Mouse (Mus musculus): Measurements from ENCODE around the gene Tuba4a. TPM values are rescaled to one million over a fixed set of nuclear protein-coding genes. Genes with fewer than 3 reads are reported as not detected.

Tuba4a gene
- polyA plus RNA-seq, 1 experiment from 2014 or later, result 18.9 TPM

- Histone ChIP-seq H3K4me1 (ENCODE audit: control insufficient read depth, insufficient read depth, low read length) (no peaks in the 10 kb centered on the region), H3K9ac (replicated peaks; ENCODE audit: low read length) (peak within 1 kb of the TSS; percentile 79), H3K27ac (replicated peaks; ENCODE audit: low read depth, low read length) (peak within 1 kb of the TSS; percentile 64), H3K4me3 (ENCODE audit: low read depth, low read length) (peak within 1 kb of the TSS; percentile 70), H3K9me3 (replicated peaks; ENCODE audit: control insufficient read depth, low read length) (no peaks in the 10 kb centered on the region), H3K27me3 (ENCODE audit: control insufficient read depth, insufficient read depth, low read length) (no peaks in the 10 kb centered on the region), H3K4me2 (ENCODE audit: low read depth, low read length) (peak within 1 kb of the TSS; percentile 93), H3K36me3 (replicated peaks; ENCODE audit: control insufficient read depth, insufficient read depth, low read depth, low read length) (no peaks in the 10 kb centered on the region; the same call in 1 of the 2 replicates)
- peak; percentile 99 for ATAC-seq (replicated peaks; ENCODE audit: insufficient number of reproducible peaks, low FRiP score, low TSS enrichment, low read depth)
- peak; percentile 97 for DNase-seq (ENCODE audit: low spot score)
- WGBS, result under 1% methylated on average over 56 of the region's 56 CpGs
Measured at GRCm38 (mm10) chr1:75191622-75192402, 27.9 kb downstream of the Tuba4a start, which contains the start of the genes Ankzf1 and Atg9a. Gene Ankzf1 (plus strand): TSS chr1:75192151. Gene Atg9a (minus strand): TSS chr1:75192196.

- DNase-seq (ENCODE audit: low spot score), result no peak
- Histone ChIP-seq H3K4me2 (ENCODE audit: low read depth, low read length) (peak overlapping the region; percentile 75), H3K9me3 (replicated peaks; ENCODE audit: control insufficient read depth, low read length) (no peaks in the 10 kb centered on the region), H3K4me1 (ENCODE audit: control insufficient read depth, insufficient read depth, low read length) (no peaks in the 10 kb centered on the region), H3K36me3 (replicated peaks; ENCODE audit: control insufficient read depth, insufficient read depth, low read depth, low read length) (no peaks in the 10 kb centered on the region), H3K9ac (replicated peaks; ENCODE audit: low read length) (peak overlapping the region; percentile 65), H3K27ac (replicated peaks; ENCODE audit: low read depth, low read length) (no peak overlapping the region; the same call in 1 of the 2 replicates), H3K27me3 (ENCODE audit: control insufficient read depth, insufficient read depth, low read length) (no peaks in the 10 kb centered on the region), H3K4me3 (ENCODE audit: low read depth, low read length) (peak overlapping the region; percentile 70)
- WGBS, result 49% methylated on average over 5 of the region's 5 CpGs
- no peak; the same call in 1 of the 2 replicates for ATAC-seq (replicated peaks; ENCODE audit: insufficient number of reproducible peaks, low FRiP score, low TSS enrichment, low read depth)
Measured at GRCm38 (mm10) chr1:75191258-75191621, 28.4 kb downstream of the Tuba4a start.

- H3K36me3 ChIP-seq (replicated peaks; ENCODE audit: control insufficient read depth, insufficient read depth, low read depth, low read length), result no peaks in the 10 kb centered on the region
- H3K27ac ChIP-seq (replicated peaks; ENCODE audit: low read depth, low read length), result no peak overlapping the region
- no peaks in the 10 kb centered on the region for H3K27me3 ChIP-seq (ENCODE audit: control insufficient read depth, insufficient read depth, low read length)
- no peak overlapping the region for H3K9ac ChIP-seq (replicated peaks; ENCODE audit: low read length)
- no peak overlapping the region for H3K4me3 ChIP-seq (ENCODE audit: low read depth, low read length)
- H3K4me1 ChIP-seq (ENCODE audit: control insufficient read depth, insufficient read depth, low read length), result no peaks in the 10 kb centered on the region
- no peaks in the 10 kb centered on the region for H3K9me3 ChIP-seq (replicated peaks; ENCODE audit: control insufficient read depth, low read length)
- WGBS, result 60% methylated on average over 2 of the region's 2 CpGs
- no peak for DNase-seq (ENCODE audit: low spot score)
- ATAC-seq (replicated peaks; ENCODE audit: insufficient number of reproducible peaks, low FRiP score, low TSS enrichment, low read depth), result no peak
- H3K4me2 ChIP-seq (ENCODE audit: low read depth, low read length), result no peak overlapping the region
Measured at GRCm38 (mm10) chr1:75190577-75190976, 29.1 kb downstream of the Tuba4a start.

GRCm38 (mm10) chr1:75187914-75188483, 31.7 kb downstream of the Tuba4a start:
- ATAC-seq (replicated peaks; ENCODE audit: insufficient number of reproducible peaks, low FRiP score, low TSS enrichment, low read depth) (no peak), DNase-seq (ENCODE audit: low spot score) (no peak)
- no peaks in the 10 kb centered on the region; the same call in 1 of the 2 replicates for H3K36me3 ChIP-seq (replicated peaks; ENCODE audit: control insufficient read depth, insufficient read depth, low read depth, low read length)
- no peaks in the 10 kb centered on the region for H3K9me3 ChIP-seq (replicated peaks; ENCODE audit: control insufficient read depth, low read length)
- H3K27me3 ChIP-seq (ENCODE audit: control insufficient read depth, insufficient read depth, low read length), result no peaks in the 10 kb centered on the region
- no peak overlapping the region for H3K4me2 ChIP-seq (ENCODE audit: low read depth, low read length)
- H3K27ac ChIP-seq (replicated peaks; ENCODE audit: low read depth, low read length), result no peak overlapping the region
- no peak overlapping the region for H3K4me3 ChIP-seq (ENCODE audit: low read depth, low read length)
- no peaks in the 10 kb centered on the region for H3K4me1 ChIP-seq (ENCODE audit: control insufficient read depth, insufficient read depth, low read length)
- no peak overlapping the region for H3K9ac ChIP-seq (replicated peaks; ENCODE audit: low read length)
- WGBS, result 88% methylated on average over 2 of the region's 2 CpGs

GRCm38 (mm10) chr1:75187126-75187525, 32.5 kb downstream of the Tuba4a start:
- H3K9me3 ChIP-seq (replicated peaks; ENCODE audit: control insufficient read depth, low read length), result no peaks in the 10 kb centered on the region
- H3K36me3 ChIP-seq (replicated peaks; ENCODE audit: control insufficient read depth, insufficient read depth, low read depth, low read length), result peaks cover 2% of the 10 kb centered on the region; the same call in 1 of the 2 replicates
- H3K9ac ChIP-seq (replicated peaks; ENCODE audit: low read length), result no peak overlapping the region
- ATAC-seq (replicated peaks; ENCODE audit: insufficient number of reproducible peaks, low FRiP score, low TSS enrichment, low read depth) (no peak), DNase-seq (ENCODE audit: low spot score) (no peak)
- no peaks in the 10 kb centered on the region for H3K4me1 ChIP-seq (ENCODE audit: control insufficient read depth, insufficient read depth, low read length)
- H3K4me3 ChIP-seq (ENCODE audit: low read depth, low read length), result no peak overlapping the region
- H3K27me3 ChIP-seq (ENCODE audit: control insufficient read depth, insufficient read depth, low read length), result no peaks in the 10 kb centered on the region
- H3K27ac ChIP-seq (replicated peaks; ENCODE audit: low read depth, low read length), result no peak overlapping the region
- no peak overlapping the region for H3K4me2 ChIP-seq (ENCODE audit: low read depth, low read length)

- H3K4me1 ChIP-seq (ENCODE audit: control insufficient read depth, insufficient read depth, low read length), result no peaks in the 10 kb centered on the region
- no peaks in the 10 kb centered on the region for H3K27me3 ChIP-seq (ENCODE audit: control insufficient read depth, insufficient read depth, low read length)
- H3K9ac ChIP-seq (replicated peaks; ENCODE audit: low read length), result no peak overlapping the region
- no peak overlapping the region for H3K4me3 ChIP-seq (ENCODE audit: low read depth, low read length)
- H3K36me3 ChIP-seq (replicated peaks; ENCODE audit: control insufficient read depth, insufficient read depth, low read depth, low read length), result peaks cover 2% of the 10 kb centered on the region
- no peaks in the 10 kb centered on the region for H3K9me3 ChIP-seq (replicated peaks; ENCODE audit: control insufficient read depth, low read length)
- no peak for DNase-seq (ENCODE audit: low spot score)
- H3K4me2 ChIP-seq (ENCODE audit: low read depth, low read length), result no peak overlapping the region
- no peak overlapping the region for H3K27ac ChIP-seq (replicated peaks; ENCODE audit: low read depth, low read length)
- WGBS, result 94% methylated on average over 11 of the region's 11 CpGs
- no peak for ATAC-seq (replicated peaks; ENCODE audit: insufficient number of reproducible peaks, low FRiP score, low TSS enrichment, low read depth)
Measured at GRCm38 (mm10) chr1:75185495-75185894, 34.2 kb downstream of the Tuba4a start.

GRCm38 (mm10) chr1:75182160-75182559, 37.5 kb downstream of the Tuba4a start:
- Histone ChIP-seq H3K4me3 (ENCODE audit: low read depth, low read length) (no peak overlapping the region), H3K36me3 (replicated peaks; ENCODE audit: control insufficient read depth, insufficient read depth, low read depth, low read length) (peaks cover 2% of the 10 kb centered on the region), H3K4me2 (ENCODE audit: low read depth, low read length) (no peak overlapping the region), H3K4me1 (ENCODE audit: control insufficient read depth, insufficient read depth, low read length) (0 out of 2 replicates have a peak, but pooled peaks cover 3% of the 10 kb centered on the region), H3K9ac (replicated peaks; ENCODE audit: low read length) (no peak overlapping the region), H3K27ac (replicated peaks; ENCODE audit: low read depth, low read length) (no peak overlapping the region), H3K27me3 (ENCODE audit: control insufficient read depth, insufficient read depth, low read length) (no peaks in the 10 kb centered on the region), H3K9me3 (replicated peaks; ENCODE audit: control insufficient read depth, low read length) (no peaks in the 10 kb centered on the region)
- no peak for ATAC-seq (replicated peaks; ENCODE audit: insufficient number of reproducible peaks, low FRiP score, low TSS enrichment, low read depth)
- 74% methylated on average over 4 of the region's 4 CpGs for WGBS
- no peak for DNase-seq (ENCODE audit: low spot score)

- Histone ChIP-seq H3K9me3 (replicated peaks; ENCODE audit: control insufficient read depth, low read length) (no peaks in the 10 kb centered on the region), H3K4me3 (ENCODE audit: low read depth, low read length) (no peak overlapping the region), H3K36me3 (replicated peaks; ENCODE audit: control insufficient read depth, insufficient read depth, low read depth, low read length) (peaks cover 2% of the 10 kb centered on the region), H3K4me1 (ENCODE audit: control insufficient read depth, insufficient read depth, low read length) (0 out of 2 replicates have a peak, but pooled peaks cover 3% of the 10 kb centered on the region), H3K27me3 (ENCODE audit: control insufficient read depth, insufficient read depth, low read length) (no peaks in the 10 kb centered on the region), H3K9ac (replicated peaks; ENCODE audit: low read length) (no peak overlapping the region), H3K4me2 (ENCODE audit: low read depth, low read length) (no peak overlapping the region), H3K27ac (replicated peaks; ENCODE audit: low read depth, low read length) (no peak overlapping the region)
- WGBS, result 81% methylated on average over 4 of the region's 4 CpGs
- no peak for ATAC-seq (replicated peaks; ENCODE audit: insufficient number of reproducible peaks, low FRiP score, low TSS enrichment, low read depth)
- no peak for DNase-seq (ENCODE audit: low spot score)
Measured at GRCm38 (mm10) chr1:75181377-75181870, 38.2 kb downstream of the Tuba4a start.
